Mouse (Mus musculus): Measurements from ENCODE around the gene Tapbp. TPM values are rescaled to one million over a fixed set of nuclear protein-coding genes. Genes with fewer than 3 reads are reported as not detected.
"Not testable (repeated sequence)": the region's sequence is repeated elsewhere in the genome, so short reads cannot be mapped to it uniquely, and the experiment has no call there.

Tapbp gene
- total RNA-seq, 2 experiments from 2014 or later, result 103 to 112 TPM

GRCm38 (mm10) chr17:33902491-33902890 lies 13.2 kb upstream of the Tapbp start:
- intact Hi-C loops (cut with DNase I), result loop anchor here (2.0 kb wide), 1 partner anchor 18 kb away; no protein-coding TSS in a partner anchor
- no peak for DNase-seq

- intact Hi-C loops (cut with DNase I), result loop anchor here (2.0 kb wide), 1 partner anchor 17 kb away; no protein-coding TSS in a partner anchor
- DNase-seq, result not testable (repeated sequence)
Observed at GRCm38 (mm10) chr17:33903911-33904651, 11.6 kb upstream of the Tapbp start.

- DNase-seq; intact Hi-C loops (cut with DNase I): not testable (repeated sequence)
Observed at GRCm38 (mm10) chr17:33904835-33905234, 10.9 kb upstream of the Tapbp start, which contains the start of gene Platr17. Gene Platr17, plus strand, starts transcription at chr17:33905135.

- peak; percentile 34 to 41 for DNase-seq
- intact Hi-C loops (cut with DNase I), result no loop called here
Observed at GRCm38 (mm10) chr17:33908331-33909076, 7.2 kb upstream of the Tapbp start.

- intact Hi-C loops (cut with DNase I), result no loop called here
Observed at GRCm38 (mm10) chr17:33909077-33909868, 6.4 kb upstream of the Tapbp start, which contains the start of gene Daxx. Gene Daxx, plus strand, starts transcription at chr17:33909414.

GRCm38 (mm10) chr17:33909869-33910250 lies 5.8 kb upstream of the Tapbp start:
- peak; percentile 56 to 60 for DNase-seq
- intact Hi-C loops (cut with DNase I), result no loop called here

More at GRCm38 (mm10) chr17:33909077-33909868, 6.4 kb upstream of the Tapbp start, which contains the start of gene Daxx:
- DNase-seq, result peak; percentile 99 to 100

- no peak for DNase-seq
- intact Hi-C loops (cut with DNase I), result no loop called here
Observed at GRCm38 (mm10) chr17:33910346-33911051, 5.2 kb upstream of the Tapbp start.

- no peak for DNase-seq
- intact Hi-C loops (cut with DNase I), result no loop called here
Observed at GRCm38 (mm10) chr17:33911052-33911812, 4.5 kb upstream of the Tapbp start.

GRCm38 (mm10) chr17:33911813-33912414 lies 3.8 kb upstream of the Tapbp start:
- no peak for DNase-seq
- intact Hi-C loops (cut with DNase I), result no loop called here

GRCm38 (mm10) chr17:33913264-33913663 lies 2.4 kb upstream of the Tapbp start:
- no peak for DNase-seq
- intact Hi-C loops (cut with DNase I), result no loop called here

- intact Hi-C loops (cut with DNase I), result no loop called here
- DNase-seq, result no peak
Observed at GRCm38 (mm10) chr17:33913905-33914304, 1.8 kb upstream of the Tapbp start.

GRCm38 (mm10) chr17:33914969-33915391 lies 719 bp upstream of the Tapbp start:
- no peak for DNase-seq
- intact Hi-C loops (cut with DNase I), result no loop called here

- intact Hi-C loops (cut with DNase I), result no loop called here
- no peak for DNase-seq
Observed at GRCm38 (mm10) chr17:33916294-33916693, 595 bp downstream of the Tapbp start.

- intact Hi-C loops (cut with DNase I), result no loop called here
- no peak for DNase-seq
Observed at GRCm38 (mm10) chr17:33916847-33917655, 1.4 kb downstream of the Tapbp start.

GRCm38 (mm10) chr17:33917656-33918292 lies 2.1 kb downstream of the Tapbp start:
- intact Hi-C loops (cut with DNase I), result no loop called here
- DNase-seq, result no peak

- intact Hi-C loops (cut with DNase I), result no loop called here
- peak; percentile 55 to 59 for DNase-seq
Observed at GRCm38 (mm10) chr17:33918293-33919203, 2.8 kb downstream of the Tapbp start.
